Mouse (Mus musculus): ENCODE results near the gene Wipf2. TPM values are rescaled to one million over a fixed set of nuclear protein-coding genes. Genes with fewer than 3 reads are reported as not detected.

Gene Wipf2
- polyA plus RNA-seq, 1 experiment from 2014 or later, result 5.4 TPM

DNA sequence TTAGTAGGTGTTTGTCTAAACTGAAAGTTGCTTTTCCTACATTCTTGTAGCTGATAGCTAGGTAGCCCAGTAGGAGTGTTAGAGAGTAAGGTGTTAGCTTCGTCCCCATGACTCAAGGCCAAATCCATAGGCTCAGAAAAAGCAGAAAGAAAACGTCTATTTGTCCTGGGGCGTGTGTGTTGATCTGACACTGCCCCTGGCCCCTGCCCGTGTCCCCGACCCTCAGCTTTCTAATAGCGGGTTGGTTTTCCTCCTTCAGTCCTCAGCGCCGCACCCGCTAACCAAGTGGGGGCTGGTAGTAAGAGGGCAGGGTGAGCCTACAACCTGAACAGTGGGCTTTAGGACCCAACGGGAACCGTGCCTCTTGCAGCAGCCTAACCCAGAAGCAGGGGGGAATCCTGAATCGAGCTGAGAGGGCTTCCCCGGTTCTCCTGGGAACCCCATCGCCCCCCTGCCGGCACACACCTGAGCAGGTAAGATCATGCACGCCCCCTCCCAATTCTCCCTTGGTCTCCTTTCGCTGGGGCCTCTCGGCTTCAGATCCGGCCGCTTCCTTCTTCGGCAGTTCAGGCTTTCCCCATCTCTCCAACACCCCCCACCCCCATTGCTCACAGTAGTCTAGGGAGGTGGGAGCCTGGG, 64.1 kb downstream of the Wipf2 start, which contains the start of gene Rara:
Rara (plus strand) TSS at position 381 of the 639 bp plus-strand sequence.
- peaks cover 41% of the 10 kb centered on the region for H3K4me1 ChIP-seq (replicated peaks; ENCODE audit: control insufficient read depth, insufficient read depth, low read length)
- ATAC-seq (ENCODE audit: low FRiP score) (no peak), DNase-seq (ENCODE audit: low spot score) (peak; percentile 73)
- no peaks in the 10 kb centered on the region for H3K27me3 ChIP-seq (ENCODE audit: control insufficient read depth, insufficient read depth, low read length)
- peak within 1 kb of the TSS; percentile 66; the same call in 1 of the 2 replicates for H3K27ac ChIP-seq (ENCODE audit: low read depth, low read length)
- peak within 1 kb of the TSS; percentile 82 for H3K9ac ChIP-seq (ENCODE audit: low read depth, low read length)
- H3K36me3 ChIP-seq (ENCODE audit: control insufficient read depth, insufficient read depth, low read length), result no peaks in the 10 kb centered on the region
- no peaks in the 10 kb centered on the region for H3K9me3 ChIP-seq (ENCODE audit: control insufficient read depth, low read length)
- H3K4me2 ChIP-seq (replicated peaks; ENCODE audit: low read depth, low read length), result peak within 1 kb of the TSS; percentile 82
- 10% methylated on average over 21 of the region's 21 CpGs for WGBS
- peak within 1 kb of the TSS; percentile 53 for H3K4me3 ChIP-seq (ENCODE audit: low read depth, low read length)

DNA sequence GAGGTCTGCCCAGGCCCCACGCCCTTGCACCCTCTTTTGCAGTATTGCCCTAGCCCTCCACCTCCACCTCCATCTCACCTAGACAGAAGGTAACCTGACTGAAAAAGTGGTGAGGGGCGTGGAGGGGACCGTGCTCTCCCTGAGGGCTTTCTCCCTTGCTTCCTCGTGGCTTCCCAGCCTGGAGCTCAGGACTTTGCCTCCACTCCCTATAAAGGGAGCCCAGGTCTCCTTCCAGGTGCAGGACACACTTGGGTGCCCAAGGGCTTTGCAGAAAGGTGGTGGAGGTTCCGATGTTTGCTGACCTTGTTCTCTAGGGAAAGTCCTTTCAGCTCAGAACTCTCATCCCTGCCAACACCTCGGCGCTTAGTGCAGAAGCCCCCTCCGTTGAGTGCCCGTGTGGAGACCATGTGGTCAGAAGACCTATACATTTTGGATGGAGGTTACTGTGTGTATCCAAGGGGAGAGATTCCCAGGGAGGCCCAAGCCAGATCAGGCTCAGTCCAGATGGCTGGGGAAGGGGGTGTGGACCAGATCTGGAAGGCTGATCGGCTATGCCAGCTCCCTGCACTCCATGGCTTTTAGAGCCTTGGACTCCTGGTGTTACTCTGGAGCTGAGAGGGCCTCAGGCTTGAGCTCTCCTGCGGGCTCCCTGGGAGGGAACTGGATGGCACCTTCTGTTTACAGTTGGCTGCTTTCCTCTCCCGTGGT, 64.9 kb downstream of the Wipf2 start:
- peak overlapping the region; percentile 39; the same call in 1 of the 2 replicates for H3K27ac ChIP-seq (ENCODE audit: low read depth, low read length)
- peak overlapping the region; percentile 82 for H3K4me2 ChIP-seq (replicated peaks; ENCODE audit: low read depth, low read length)
- DNase-seq (ENCODE audit: low spot score) (no peak), ATAC-seq (ENCODE audit: low FRiP score) (no peak)
- peak overlapping the region; percentile 53 for H3K4me3 ChIP-seq (ENCODE audit: low read depth, low read length)
- H3K9ac ChIP-seq (ENCODE audit: low read depth, low read length), result peak overlapping the region; percentile 82
- H3K36me3 ChIP-seq (ENCODE audit: control insufficient read depth, insufficient read depth, low read length), result no peaks in the 10 kb centered on the region
- WGBS, result 8% methylated on average over 12 of the region's 12 CpGs
- H3K4me1 ChIP-seq (replicated peaks; ENCODE audit: control insufficient read depth, insufficient read depth, low read length), result peaks cover 46% of the 10 kb centered on the region
- H3K9me3 ChIP-seq (ENCODE audit: control insufficient read depth, low read length), result no peaks in the 10 kb centered on the region
- no peaks in the 10 kb centered on the region for H3K27me3 ChIP-seq (ENCODE audit: control insufficient read depth, insufficient read depth, low read length)

DNA sequence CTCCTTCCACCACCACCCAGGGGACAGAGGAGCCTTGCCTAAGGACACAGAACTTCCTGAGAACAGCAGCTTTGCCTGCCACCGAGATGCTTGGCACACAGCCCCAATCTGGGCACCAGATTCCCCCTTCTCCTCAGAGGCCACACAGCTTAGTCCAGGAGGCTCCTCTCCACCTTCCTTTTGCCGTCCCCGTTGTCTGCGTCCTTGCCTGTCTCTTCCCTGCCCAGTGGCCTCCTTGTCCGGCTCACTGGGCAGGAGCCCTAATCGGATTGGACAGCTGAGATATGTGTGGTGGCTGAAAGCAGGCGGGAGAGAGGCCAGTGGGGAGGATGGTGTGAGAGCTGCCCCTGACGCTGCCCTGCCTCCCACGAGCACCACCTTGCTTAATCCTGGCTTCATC, 66.1 kb downstream of the Wipf2 start:
- H3K4me3 ChIP-seq (ENCODE audit: low read depth, low read length), result no peak overlapping the region
- peak; percentile 48 for DNase-seq (ENCODE audit: low spot score)
- H3K4me1 ChIP-seq (replicated peaks; ENCODE audit: control insufficient read depth, insufficient read depth, low read length), result peaks cover 49% of the 10 kb centered on the region
- H3K9me3 ChIP-seq (ENCODE audit: control insufficient read depth, low read length), result no peaks in the 10 kb centered on the region
- no peaks in the 10 kb centered on the region for H3K36me3 ChIP-seq (ENCODE audit: control insufficient read depth, insufficient read depth, low read length)
- peak overlapping the region; percentile 82 for H3K4me2 ChIP-seq (replicated peaks; ENCODE audit: low read depth, low read length)
- no peak for ATAC-seq (ENCODE audit: low FRiP score)
- no peaks in the 10 kb centered on the region for H3K27me3 ChIP-seq (ENCODE audit: control insufficient read depth, insufficient read depth, low read length)
- H3K27ac ChIP-seq (ENCODE audit: low read depth, low read length), result peak overlapping the region; percentile 52; the same call in 1 of the 2 replicates
- peak overlapping the region; percentile 17; the same call in 1 of the 2 replicates for H3K9ac ChIP-seq (ENCODE audit: low read depth, low read length)
- WGBS, result 7% methylated on average over 9 of the region's 9 CpGs

DNA sequence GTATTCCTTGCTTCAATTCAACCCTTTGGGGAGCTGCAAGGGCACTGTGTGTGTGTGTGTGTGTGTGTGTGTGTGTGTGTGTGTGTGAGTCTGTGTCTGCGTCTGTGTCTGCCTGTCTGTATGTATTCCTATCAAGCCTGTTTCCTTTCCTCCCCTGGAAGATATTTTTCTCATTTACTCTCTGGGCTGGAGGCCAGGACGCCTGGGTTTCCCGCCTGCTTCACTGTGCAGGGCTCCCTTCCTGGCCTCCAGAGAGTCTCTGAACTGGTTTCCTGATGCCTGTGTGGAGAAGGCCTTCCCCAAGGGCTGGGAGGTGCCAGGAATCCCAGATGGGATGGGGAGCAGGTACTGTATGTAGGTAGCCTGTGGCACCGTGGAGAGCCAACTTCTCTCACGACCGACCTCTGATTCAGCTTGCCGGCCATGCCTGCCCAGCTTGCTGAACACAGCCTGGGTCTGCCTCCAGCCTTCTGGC, 66.7 kb downstream of the Wipf2 start:
- no peak for DNase-seq (ENCODE audit: low spot score)
- H3K9me3 ChIP-seq (ENCODE audit: control insufficient read depth, low read length), result no peaks in the 10 kb centered on the region
- no peak overlapping the region; the same call in 1 of the 2 replicates for H3K9ac ChIP-seq (ENCODE audit: low read depth, low read length)
- H3K27ac ChIP-seq (ENCODE audit: low read depth, low read length), result 0 out of 2 replicates have a peak overlapping the region, but pooled peaks have one; percentile 52
- H3K4me2 ChIP-seq (replicated peaks; ENCODE audit: low read depth, low read length), result peak overlapping the region; percentile 82; the same call in 1 of the 2 replicates
- ATAC-seq (ENCODE audit: low FRiP score), result no peak
- H3K27me3 ChIP-seq (ENCODE audit: control insufficient read depth, insufficient read depth, low read length), result no peaks in the 10 kb centered on the region
- no peaks in the 10 kb centered on the region for H3K36me3 ChIP-seq (ENCODE audit: control insufficient read depth, insufficient read depth, low read length)
- WGBS, result 58% methylated on average over 7 of the region's 7 CpGs
- peaks cover 46% of the 10 kb centered on the region for H3K4me1 ChIP-seq (replicated peaks; ENCODE audit: control insufficient read depth, insufficient read depth, low read length)
- H3K4me3 ChIP-seq (ENCODE audit: low read depth, low read length), result no peak overlapping the region

DNA sequence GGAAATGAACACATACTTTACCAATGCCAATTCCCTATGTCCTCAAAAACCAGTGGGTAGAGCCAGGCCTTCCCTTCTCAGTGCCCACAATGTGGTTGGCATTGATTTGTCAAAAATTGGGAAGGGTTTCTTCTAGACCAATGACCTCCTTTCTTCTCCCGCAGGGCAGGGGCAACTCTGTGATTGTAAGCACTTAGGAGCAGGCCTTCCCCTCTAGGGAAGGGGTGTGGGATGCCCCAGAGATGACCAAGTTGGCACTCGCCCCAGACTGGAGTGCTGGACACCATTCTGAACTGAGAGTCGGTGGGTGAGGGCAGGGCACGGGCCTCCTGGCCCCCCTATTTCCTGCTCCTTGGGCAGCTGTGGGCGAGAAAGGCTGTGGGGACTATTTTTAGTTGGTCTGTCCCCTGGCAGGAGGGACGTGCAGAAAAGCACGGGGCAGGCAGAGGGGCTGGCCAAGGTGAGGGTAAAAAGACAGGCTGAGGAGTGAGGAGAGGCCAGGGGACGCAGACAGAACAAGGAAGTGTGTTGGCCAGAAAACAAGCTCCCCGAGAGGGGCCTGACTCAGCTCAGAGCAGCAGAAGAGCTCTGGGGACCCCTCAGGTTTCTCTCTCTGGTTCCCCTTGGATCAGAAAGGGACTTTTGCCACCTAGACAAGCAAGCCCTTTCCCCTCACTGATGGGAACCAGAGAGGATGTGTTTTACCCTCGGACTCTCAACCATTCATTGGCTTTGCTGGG, 67.5 kb downstream of the Wipf2 start:
- Histone ChIP-seq H3K4me2 (replicated peaks; ENCODE audit: low read depth, low read length) (0 out of 2 replicates have a peak overlapping the region, but pooled peaks have one; percentile 0), H3K9ac (ENCODE audit: low read depth, low read length) (no peak overlapping the region), H3K27me3 (ENCODE audit: control insufficient read depth, insufficient read depth, low read length) (no peaks in the 10 kb centered on the region; the same call in 1 of the 2 replicates), H3K27ac (ENCODE audit: low read depth, low read length) (0 out of 2 replicates have a peak overlapping the region, but pooled peaks have one; percentile 54), H3K9me3 (ENCODE audit: control insufficient read depth, low read length) (no peaks in the 10 kb centered on the region), H3K36me3 (ENCODE audit: control insufficient read depth, insufficient read depth, low read length) (no peaks in the 10 kb centered on the region), H3K4me3 (ENCODE audit: low read depth, low read length) (no peak overlapping the region), H3K4me1 (replicated peaks; ENCODE audit: control insufficient read depth, insufficient read depth, low read length) (peaks cover 40% of the 10 kb centered on the region)
- ATAC-seq (ENCODE audit: low FRiP score) (no peak), DNase-seq (ENCODE audit: low spot score) (no peak)
- WGBS, result 49% methylated on average over 10 of the region's 10 CpGs

DNA sequence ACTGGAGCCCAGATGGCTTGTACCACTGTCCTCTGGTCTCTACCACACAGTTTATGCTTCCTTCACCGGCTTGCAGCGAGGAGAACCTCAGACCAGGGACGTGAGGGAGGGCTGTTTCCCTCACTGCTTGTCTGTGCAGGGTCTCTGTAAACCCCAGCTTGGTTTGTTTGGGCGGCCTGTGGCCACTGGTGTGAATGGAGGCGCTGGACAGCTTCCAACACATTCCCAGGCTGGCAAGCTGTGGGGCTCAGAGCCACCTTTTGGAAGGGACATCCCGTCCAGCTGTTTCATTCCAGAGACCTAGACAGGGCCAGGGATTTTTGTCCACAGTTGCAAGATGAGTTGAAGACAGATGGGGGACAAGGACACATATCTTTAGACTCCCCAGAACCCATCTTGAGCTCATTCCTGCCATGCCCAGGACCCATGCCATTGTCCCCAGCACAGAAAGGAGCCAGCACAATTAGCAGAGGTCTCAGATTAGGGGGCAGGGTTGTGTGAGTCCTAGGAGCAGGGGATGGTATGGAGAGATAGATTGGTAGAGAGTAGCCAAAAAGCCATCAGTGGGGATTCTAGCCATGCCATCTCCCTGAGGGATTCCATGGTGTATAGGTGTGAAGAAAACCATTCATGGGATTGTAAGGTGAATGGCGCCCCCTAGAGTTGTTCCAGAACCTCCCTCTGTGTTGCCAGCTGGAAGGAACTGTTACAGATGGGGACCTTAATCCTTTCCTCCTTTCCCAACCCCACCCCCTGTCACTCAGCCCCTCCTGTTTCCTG, 68.3 kb downstream of the Wipf2 start:
- 32% methylated on average over 7 of the region's 7 CpGs for WGBS
- DNase-seq (ENCODE audit: low spot score) (no peak), ATAC-seq (ENCODE audit: low FRiP score) (no peak)
- Histone ChIP-seq H3K4me3 (ENCODE audit: low read depth, low read length) (no peak overlapping the region), H3K27ac (ENCODE audit: low read depth, low read length) (peak overlapping the region; percentile 54), H3K9me3 (ENCODE audit: control insufficient read depth, low read length) (no peaks in the 10 kb centered on the region), H3K36me3 (ENCODE audit: control insufficient read depth, insufficient read depth, low read length) (no peaks in the 10 kb centered on the region), H3K4me2 (replicated peaks; ENCODE audit: low read depth, low read length) (no peak overlapping the region), H3K27me3 (ENCODE audit: control insufficient read depth, insufficient read depth, low read length) (no peaks in the 10 kb centered on the region; the same call in 1 of the 2 replicates), H3K4me1 (replicated peaks; ENCODE audit: control insufficient read depth, insufficient read depth, low read length) (peaks cover 40% of the 10 kb centered on the region), H3K9ac (ENCODE audit: low read depth, low read length) (no peak overlapping the region)

DNA sequence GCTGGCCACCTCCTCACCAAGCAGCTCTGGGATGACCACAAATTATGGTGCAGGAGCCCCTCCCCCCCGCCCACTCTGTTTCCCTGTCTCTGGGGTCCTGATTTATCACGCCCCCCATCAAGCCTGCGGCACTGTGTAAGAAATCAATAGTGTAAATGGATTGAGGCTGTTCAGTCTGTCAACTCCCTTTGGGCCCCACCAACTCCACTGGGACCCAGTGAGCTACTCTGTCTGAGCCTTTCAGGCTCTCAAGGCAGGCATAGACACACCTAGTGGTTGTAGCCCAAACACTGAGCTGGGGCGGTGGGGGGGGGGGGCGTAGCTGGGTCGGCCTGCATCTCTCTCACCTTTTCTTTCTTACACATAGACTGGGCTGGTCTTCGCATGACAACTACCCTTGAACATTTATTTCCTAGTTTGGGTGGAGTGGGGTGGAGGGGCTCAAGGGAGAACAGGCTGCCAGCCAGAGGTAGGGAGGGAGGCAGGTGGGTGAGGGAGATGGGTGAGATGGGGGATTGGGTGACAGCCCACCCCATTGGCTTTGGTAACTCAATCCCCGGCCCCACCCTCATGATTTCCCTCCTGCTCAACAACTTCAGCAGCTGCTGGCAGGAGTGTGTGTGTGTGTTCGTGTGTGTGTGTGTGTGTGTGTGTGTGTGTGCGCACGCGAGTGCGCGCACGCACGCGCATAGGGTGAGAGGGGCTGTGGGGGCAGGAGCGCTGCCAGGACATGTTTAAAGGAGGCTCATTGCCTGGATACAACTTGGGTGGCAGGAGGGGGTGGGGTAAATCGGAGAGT, 69.1 kb downstream of the Wipf2 start:
- ATAC-seq (ENCODE audit: low FRiP score), result peak; percentile 39; the same call in 1 of the 2 replicates
- H3K4me1 ChIP-seq (replicated peaks; ENCODE audit: control insufficient read depth, insufficient read depth, low read length), result peaks cover 43% of the 10 kb centered on the region
- DNase-seq (ENCODE audit: low spot score), result peak; percentile 52

More for the DNA sequence above, 69.1 kb downstream of the Wipf2 start:
- Histone ChIP-seq H3K36me3 (ENCODE audit: control insufficient read depth, insufficient read depth, low read length) (no peaks in the 10 kb centered on the region), H3K4me3 (ENCODE audit: low read depth, low read length) (0 out of 2 replicates have a peak overlapping the region, but pooled peaks have one; percentile 2), H3K9me3 (ENCODE audit: control insufficient read depth, low read length) (no peaks in the 10 kb centered on the region), H3K27me3 (ENCODE audit: control insufficient read depth, insufficient read depth, low read length) (no peaks in the 10 kb centered on the region; the same call in 1 of the 2 replicates), H3K4me2 (replicated peaks; ENCODE audit: low read depth, low read length) (no peak overlapping the region; the same call in 1 of the 2 replicates), H3K27ac (ENCODE audit: low read depth, low read length) (peak overlapping the region; percentile 54), H3K9ac (ENCODE audit: low read depth, low read length) (no peak overlapping the region)
- 29% methylated on average over 19 of the region's 19 CpGs for WGBS

All from hindbrain, embryonic 11.5 days (tissue).